Mouse (Mus musculus): ENCODE data around the gene Samd8.
A peak's percentile ranks its signal among the peaks of the same experiment; 100 is the strongest.

The Samd8 gene

DNA sequence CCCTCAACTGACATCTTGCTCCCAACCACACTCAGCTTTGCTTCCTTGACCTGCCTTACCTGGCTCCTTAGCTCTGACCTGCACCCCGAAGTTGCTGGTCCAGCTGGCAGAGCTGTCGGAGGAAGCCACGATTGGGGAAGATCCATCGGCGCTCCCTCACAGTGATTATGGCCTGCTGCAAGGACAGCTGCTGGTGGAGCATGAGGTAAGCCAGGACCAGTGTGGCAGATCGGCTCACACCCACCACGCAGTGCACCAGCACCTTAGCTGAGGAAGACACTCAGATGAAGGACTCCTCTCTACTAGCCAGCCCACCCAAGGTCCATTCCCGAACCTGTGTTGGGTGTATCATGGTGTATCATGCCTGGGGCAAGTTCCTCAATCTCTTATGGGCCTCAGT is 4.1 kb upstream of the Samd8 start:
- DNase-seq (ENCODE audit: low spot score in 2 of 2) = no peak

GRCm38 (mm10) chr14:21746846-21747245 is 3.5 kb upstream of the Samd8 start:
- no peak for DNase-seq (ENCODE audit: low spot score in 2 of 2)

DNA sequence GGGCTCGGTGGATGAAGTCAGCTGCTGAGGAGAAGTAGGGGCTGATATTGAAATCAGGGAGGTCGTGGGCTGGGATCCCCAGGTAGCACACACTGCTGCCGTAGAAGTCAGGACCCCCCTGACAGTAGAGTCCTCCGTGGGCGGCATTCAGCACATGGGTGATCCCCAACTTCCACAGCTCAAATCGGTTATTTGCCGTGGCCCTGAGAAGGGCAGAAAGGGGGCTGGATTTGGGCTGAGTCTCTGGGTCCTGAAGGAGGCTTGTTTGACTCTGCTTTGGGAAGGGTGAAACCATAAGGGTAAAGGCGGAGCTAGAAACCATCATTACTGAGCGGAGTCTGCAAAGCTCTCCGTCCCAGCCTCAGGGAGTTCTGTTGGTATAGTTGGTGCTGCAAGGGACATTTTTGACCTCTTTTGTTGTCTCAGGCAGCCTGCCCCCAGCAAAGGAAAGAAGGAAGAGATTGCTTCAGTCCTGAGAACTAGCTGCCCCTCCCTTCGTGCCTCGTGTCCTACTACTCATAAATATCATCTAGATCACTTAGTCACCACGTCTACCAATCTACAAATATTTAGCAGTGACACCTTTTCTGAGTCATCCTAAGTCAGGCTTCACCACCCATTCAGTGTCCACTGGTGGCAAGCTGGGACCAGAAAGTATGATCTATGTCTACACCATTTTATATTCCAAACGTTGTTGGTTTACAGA is 2.7 kb upstream of the Samd8 start:
- DNase-seq (ENCODE audit: low spot score in 2 of 2) = no peak

DNA sequence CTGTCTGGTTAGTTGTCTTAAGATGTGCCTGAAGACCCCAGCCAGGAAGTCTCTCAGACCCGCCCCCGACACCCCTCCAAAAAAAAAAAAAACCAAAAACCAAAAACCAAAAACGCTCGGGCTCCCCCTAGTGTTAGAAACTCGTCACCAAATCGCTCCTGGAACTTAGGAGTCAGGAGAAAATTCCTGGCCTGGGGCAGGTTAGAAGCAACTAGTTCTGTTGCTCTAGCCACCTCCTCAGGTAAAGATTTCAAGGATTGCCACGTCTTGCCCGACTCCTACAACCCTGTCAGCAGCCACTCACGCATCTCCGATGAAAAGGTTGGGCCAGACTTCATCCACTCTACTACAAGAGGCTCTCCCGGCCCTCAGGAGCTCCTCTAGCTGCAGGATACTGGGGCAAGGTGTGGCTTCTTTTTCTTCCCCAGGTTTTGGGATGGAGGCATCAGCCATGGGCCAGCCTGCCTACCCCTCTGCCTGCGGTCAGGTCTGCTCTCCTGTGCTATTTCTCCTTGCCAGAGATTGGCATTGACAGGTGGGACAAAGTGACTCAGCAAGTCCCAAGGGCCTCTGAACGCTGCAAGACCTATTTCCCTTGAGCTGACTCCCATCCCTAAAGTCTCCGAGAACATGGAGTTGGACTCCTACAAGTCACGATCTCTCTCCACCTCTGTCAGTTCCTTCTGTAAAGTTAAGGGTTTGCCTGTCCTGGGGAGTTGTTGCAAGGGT is 2.0 kb upstream of the Samd8 start:
- peak; percentile 30 to 33 for DNase-seq (ENCODE audit: low spot score in 2 of 2)

- DNase-seq (ENCODE audit: low spot score in 2 of 2) = peak; percentile 44 to 60
These were observed 681 bp downstream of the Samd8 start, which contains the start of gene Dusp13 for GRCm38 (mm10) chr14:21750881-21751542. Dusp13 (minus strand) TSS chr14:21751181.

- DNase-seq (ENCODE audit: low spot score in 2 of 2) = no peak
These were observed 2.1 kb downstream of the Samd8 start for GRCm38 (mm10) chr14:21752411-21752810.

DNA sequence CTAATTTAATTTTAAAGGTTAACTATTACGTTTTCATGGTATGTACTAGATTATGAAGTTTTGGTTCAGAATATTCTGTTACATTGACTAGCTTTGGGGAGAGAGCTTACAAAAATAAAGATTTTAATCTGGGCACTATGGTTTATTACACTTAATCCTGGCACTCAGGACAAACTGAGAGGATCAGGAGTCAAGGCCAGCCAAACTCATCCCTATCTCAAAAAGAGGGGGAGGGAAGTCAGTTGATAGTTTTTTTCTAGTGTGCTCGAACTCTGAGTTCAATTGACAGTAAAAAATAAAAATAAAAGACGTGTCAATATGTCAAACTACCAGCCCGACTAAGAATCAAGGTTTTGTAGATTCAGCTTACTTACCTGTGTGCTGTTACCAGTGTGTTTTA is 3.0 kb downstream of the Samd8 start:
- DNase-seq (ENCODE audit: low spot score in 2 of 2) = no peak

DNA sequence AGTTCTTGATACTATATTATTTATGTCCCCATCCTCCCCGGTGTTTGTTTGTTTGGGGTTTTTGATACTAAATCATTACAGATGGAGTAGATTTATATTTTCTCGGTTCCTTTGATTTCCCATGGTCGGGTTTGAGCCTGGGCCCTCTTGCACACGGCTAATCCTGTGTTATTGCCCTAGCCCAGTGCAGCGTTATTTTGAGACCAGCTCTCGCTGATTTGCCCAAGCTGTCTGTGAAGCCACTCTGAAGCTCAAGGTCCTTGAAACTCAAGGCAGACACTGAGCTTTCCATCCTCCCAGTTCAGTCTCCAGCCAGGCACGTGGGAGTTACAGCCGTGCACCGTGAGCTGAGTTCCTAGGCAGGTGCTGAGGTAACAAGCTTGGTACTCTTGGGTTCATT is 11.2 kb downstream of the Samd8 start:
- no peak for DNase-seq (ENCODE audit: low spot score in 2 of 2)

DNA sequence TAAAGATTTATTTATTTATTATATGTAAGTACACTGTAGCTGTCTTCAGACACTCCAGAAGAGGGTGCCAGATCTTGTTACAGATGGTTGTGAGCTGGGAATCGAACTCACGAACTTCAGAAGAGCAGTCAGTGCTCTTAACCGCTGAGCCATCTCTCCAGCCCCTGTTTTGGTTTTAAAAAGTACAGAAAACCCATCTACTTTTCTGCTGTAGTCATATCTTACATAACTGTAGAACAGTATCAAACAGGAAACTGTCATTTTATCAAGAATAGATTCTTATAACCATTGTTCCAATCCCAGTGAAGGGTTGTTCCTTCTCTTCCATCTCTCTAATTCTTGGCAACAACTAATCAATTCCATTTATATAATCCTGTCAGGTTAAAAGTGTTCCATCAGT is 13.4 kb downstream of the Samd8 start:
- no peak for DNase-seq (ENCODE audit: low spot score in 2 of 2)

GRCm38 (mm10) chr14:21764646-21765045 is 14.3 kb downstream of the Samd8 start:
- no peak for DNase-seq (ENCODE audit: low spot score in 2 of 2)

DNA sequence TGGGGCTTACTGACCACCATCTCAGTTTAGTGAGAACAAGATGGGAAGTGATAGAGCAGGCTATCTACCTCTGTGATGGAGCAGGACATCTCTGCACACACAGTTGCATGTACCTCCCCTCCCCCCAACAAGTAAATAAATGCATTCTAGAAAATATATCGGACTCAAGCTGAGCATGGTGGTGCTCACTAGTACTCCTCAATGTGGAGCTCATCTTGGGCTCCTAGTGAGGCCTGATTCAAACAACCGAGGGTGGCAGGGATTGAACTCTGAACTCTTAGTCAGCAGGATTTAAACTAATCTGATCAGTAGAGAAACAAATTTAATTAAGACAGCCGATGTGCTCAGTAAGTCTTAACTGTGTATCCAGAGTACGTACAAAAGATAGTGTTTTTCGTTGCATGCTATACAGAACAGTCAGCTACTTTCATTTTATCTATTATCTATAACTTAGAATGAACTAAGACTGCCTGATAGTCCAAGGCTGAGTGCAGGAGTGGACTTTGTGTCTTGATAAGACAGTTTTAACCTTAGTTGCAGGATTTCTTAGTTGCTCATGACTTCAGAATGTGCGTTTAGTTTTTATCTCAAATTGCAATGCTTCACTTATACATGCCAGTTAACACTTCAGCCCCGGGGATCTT is 15.5 kb downstream of the Samd8 start:
- no peak for DNase-seq (ENCODE audit: low spot score in 2 of 2)

- no peak for DNase-seq (ENCODE audit: low spot score in 2 of 2)
These were observed 16.1 kb downstream of the Samd8 start for GRCm38 (mm10) chr14:21766398-21766958.

DNA sequence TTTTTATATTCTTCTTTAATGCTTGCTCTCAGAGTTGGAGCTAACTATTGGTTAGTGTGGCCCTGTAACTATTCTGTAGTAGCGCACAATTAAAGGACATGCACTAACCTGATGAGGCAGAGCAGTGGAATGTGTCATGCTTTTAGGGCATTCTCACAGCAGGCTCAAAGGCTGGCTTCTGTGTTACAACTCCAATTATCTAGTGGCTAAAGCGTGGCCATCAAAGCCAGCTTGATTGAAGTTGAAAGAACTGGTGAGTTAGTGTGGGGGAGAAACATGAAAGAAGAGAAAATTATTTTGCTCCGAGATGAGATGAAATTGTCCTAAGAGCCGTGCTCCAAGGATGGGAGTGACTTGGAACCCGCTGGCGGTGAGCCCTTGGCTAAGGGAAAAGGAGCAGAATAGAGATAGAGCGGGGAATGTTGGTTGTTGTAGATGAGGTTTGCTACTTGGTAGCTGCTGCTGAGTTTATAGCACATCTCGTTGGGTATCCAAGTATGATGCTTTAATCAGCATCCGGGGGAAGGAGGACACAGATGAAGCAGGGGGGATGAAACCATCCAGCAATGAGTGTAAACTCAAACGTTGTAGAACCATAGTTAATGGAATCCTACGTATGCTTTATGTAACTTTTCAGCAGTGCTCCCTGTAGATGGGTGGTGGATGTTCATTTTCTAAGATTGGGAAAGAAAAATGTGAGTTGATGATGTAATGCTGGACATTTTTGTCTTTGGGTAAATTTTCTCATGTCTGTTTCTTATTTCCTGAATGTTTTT is 22.4 kb downstream of the Samd8 start:
- no peak for DNase-seq (ENCODE audit: low spot score in 2 of 2)

DNA sequence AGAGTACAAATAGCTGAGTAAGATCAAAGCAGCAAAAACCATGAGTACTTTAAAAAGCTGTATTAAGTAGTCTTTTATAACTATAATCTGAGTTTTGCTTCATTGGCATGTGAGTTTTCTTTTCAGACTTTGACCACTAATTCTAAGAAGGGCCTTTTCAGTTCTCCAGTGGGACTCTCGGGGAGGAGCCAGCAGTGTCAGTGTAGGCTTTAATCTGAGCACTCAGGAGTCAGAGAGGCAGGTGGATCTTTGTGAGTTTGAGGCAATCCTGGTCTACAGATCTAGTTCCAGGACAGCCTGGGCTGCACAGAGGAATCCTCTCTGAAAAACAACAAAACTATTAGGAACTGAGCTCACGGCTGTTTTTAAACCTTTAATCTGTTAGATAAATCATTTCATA is 23.6 kb downstream of the Samd8 start:
- DNase-seq (ENCODE audit: low spot score in 2 of 2) = no peak

GRCm38 (mm10) chr14:21776201-21776600 is 25.9 kb downstream of the Samd8 start:
- DNase-seq (ENCODE audit: low spot score in 2 of 2) = no peak

GRCm38 (mm10) chr14:21786500-21786899 is 36.2 kb downstream of the Samd8 start:
- no peak for DNase-seq (ENCODE audit: low spot score in 2 of 2)

DNA sequence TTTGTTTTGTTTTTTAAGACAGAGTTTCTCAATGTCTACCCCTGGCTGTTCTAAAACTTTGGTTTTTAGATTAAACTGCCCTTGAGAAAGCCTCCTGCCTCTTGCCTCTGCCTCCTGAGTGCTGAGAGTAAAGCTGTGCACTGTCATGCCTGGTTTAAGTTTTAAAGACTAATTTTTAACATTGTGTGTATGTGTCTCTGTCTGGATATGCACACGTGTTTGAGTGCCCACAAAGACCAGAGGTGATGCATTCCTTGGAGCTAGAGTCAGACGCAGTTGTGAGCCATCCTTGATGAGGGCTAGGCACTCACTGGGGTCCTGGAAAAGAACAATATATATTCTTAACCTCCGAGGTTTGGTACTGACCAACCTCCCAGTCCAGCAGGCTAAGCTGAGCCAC is 37.0 kb downstream of the Samd8 start:
- no peak for DNase-seq (ENCODE audit: low spot score in 2 of 2)

- no peak for DNase-seq (ENCODE audit: low spot score in 2 of 2)
These were observed 37.8 kb downstream of the Samd8 start for GRCm38 (mm10) chr14:21788121-21788520.

GRCm38 (mm10) chr14:21790585-21791251 is 40.4 kb downstream of the Samd8 start:
- no peak for DNase-seq (ENCODE audit: low spot score in 2 of 2)

GRCm38 (mm10) chr14:21791722-21792121 is 41.4 kb downstream of the Samd8 start:
- DNase-seq (ENCODE audit: low spot score in 2 of 2) = no peak

DNA sequence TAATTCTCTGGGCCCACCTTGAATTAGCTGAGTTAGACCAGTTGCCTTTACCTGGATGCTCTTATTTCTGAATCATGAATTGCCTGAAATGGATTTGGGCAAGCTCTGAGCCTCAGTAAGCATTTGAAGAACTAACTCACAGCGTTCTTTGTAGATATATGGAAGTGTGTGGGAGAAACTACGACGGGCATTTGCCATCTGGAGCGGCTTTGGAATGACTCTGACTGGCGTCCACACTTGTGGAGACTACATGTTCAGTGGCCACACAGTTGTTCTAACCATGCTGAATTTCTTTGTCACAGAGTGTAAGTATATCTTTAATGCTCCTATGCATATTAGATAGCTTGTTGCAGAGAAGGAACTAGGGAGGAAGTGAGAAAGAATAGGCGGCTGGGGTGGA is 41.9 kb downstream of the Samd8 start:
- DNase-seq (ENCODE audit: low spot score in 2 of 2) = no peak
